Mouse (Mus musculus): ENCODE results near the gene Trir. TPM values are rescaled to one million over a fixed set of nuclear protein-coding genes. Genes with fewer than 3 reads are reported as not detected.

The Trir gene
- 107 and 118 TPM in 2 replicates for polyA plus RNA-seq (2015; fragmentation: Nextera tagmentation; extraction: Ambion mirVana)

- no peaks in the 10 kb centered on the region for H3K9me3 ChIP-seq
- H3K4me2 ChIP-seq, result peak within 1 kb of the TSS; percentile 90
- peak within 1 kb of the TSS; percentile 95 for H3K4me3 ChIP-seq
- H3K4me1 ChIP-seq, result peaks cover 37% of the 10 kb centered on the region
- under 1% methylated on average over 71 of the region's 75 CpGs for WGBS
- peak within 1 kb of the TSS; percentile 91 for H3K27ac ChIP-seq
- H3K9ac ChIP-seq, result peak within 1 kb of the TSS; percentile 99
- no peaks in the 10 kb centered on the region for H3K27me3 ChIP-seq
- ATAC-seq (ENCODE audit: borderline replicate concordance, extremely low read depth, low FRiP score, low TSS enrichment), result peak; percentile 85
- H3K36me3 ChIP-seq, result peaks cover 46% of the 10 kb centered on the region
Measured at GRCm38 (mm10) chr8:85026670-85027515, at the start of gene Trir. Gene Trir (plus strand): TSS chr8:85026823.

GRCm38 (mm10) chr8:84977435-84978247, 49.0 kb upstream of the Trir start:
- Histone ChIP-seq H3K4me3 (peak overlapping the region; percentile 61), H3K27ac (peak overlapping the region; percentile 93), H3K9me3 (no peaks in the 10 kb centered on the region), H3K4me2 (peak overlapping the region; percentile 99), H3K36me3 (peaks cover 17% of the 10 kb centered on the region), H3K4me1 (peaks cover 77% of the 10 kb centered on the region), H3K27me3 (no peaks in the 10 kb centered on the region), H3K9ac (peak overlapping the region; percentile 81)
- under 1% methylated on average over 68 of the region's 70 CpGs for WGBS
- no peak for ATAC-seq (ENCODE audit: borderline replicate concordance, extremely low read depth, low FRiP score, low TSS enrichment)

- no peaks in the 10 kb centered on the region for H3K27me3 ChIP-seq
- H3K4me3 ChIP-seq, result peak within 1 kb of the TSS; percentile 61
- peak within 1 kb of the TSS; percentile 93 for H3K27ac ChIP-seq
- no peaks in the 10 kb centered on the region for H3K9me3 ChIP-seq
- H3K4me2 ChIP-seq, result peak within 1 kb of the TSS; percentile 99
- peaks cover 9% of the 10 kb centered on the region for H3K36me3 ChIP-seq
- ATAC-seq (ENCODE audit: borderline replicate concordance, extremely low read depth, low FRiP score, low TSS enrichment), result peak; percentile 63
- H3K4me1 ChIP-seq, result peaks cover 79% of the 10 kb centered on the region
- peak within 1 kb of the TSS; percentile 81 for H3K9ac ChIP-seq
- WGBS, result under 1% methylated on average over 63 of the region's 63 CpGs
Measured at GRCm38 (mm10) chr8:84978248-84978940, 48.2 kb upstream of the Trir start, which contains the start of gene Junb. Gene Junb (minus strand): TSS chr8:84978718.

GRCm38 (mm10) chr8:84979599-84980421, 46.8 kb upstream of the Trir start:
- peaks cover 3% of the 10 kb centered on the region; the same call in 1 of the 2 replicates for H3K36me3 ChIP-seq
- peak overlapping the region; percentile 99 for H3K4me2 ChIP-seq
- peak overlapping the region; percentile 41 for H3K4me3 ChIP-seq
- H3K4me1 ChIP-seq, result peaks cover 86% of the 10 kb centered on the region
- ATAC-seq (ENCODE audit: borderline replicate concordance, extremely low read depth, low FRiP score, low TSS enrichment), result peak; percentile 46
- no peaks in the 10 kb centered on the region for H3K27me3 ChIP-seq
- 2% methylated on average over 41 of the region's 42 CpGs for WGBS
- H3K9me3 ChIP-seq, result no peaks in the 10 kb centered on the region
- H3K27ac ChIP-seq, result peak overlapping the region; percentile 93
- H3K9ac ChIP-seq, result peak overlapping the region; percentile 39

- 21% methylated on average over 11 of the region's 11 CpGs for WGBS
Measured at GRCm38 (mm10) chr8:84980622-84981358, 45.8 kb upstream of the Trir start.

GRCm38 (mm10) chr8:84981644-84982498, 44.8 kb upstream of the Trir start:
- Histone ChIP-seq H3K4me2 (no peak overlapping the region; the same call in 1 of the 2 replicates), H3K4me1 (peaks cover 87% of the 10 kb centered on the region), H3K27me3 (0 out of 2 replicates have a peak, but pooled peaks cover 2% of the 10 kb centered on the region), H3K4me3 (no peak overlapping the region), H3K9ac (no peak overlapping the region), H3K9me3 (no peaks in the 10 kb centered on the region), H3K27ac (peak overlapping the region; percentile 93), H3K36me3 (no peaks in the 10 kb centered on the region)
- ATAC-seq (ENCODE audit: borderline replicate concordance, extremely low read depth, low FRiP score, low TSS enrichment), result no peak
- 66% methylated on average over 15 of the region's 15 CpGs for WGBS

More at GRCm38 (mm10) chr8:84980622-84981358, 45.8 kb upstream of the Trir start:
- Histone ChIP-seq H3K27ac (peak overlapping the region; percentile 93), H3K4me2 (peak overlapping the region; percentile 99), H3K27me3 (no peaks in the 10 kb centered on the region), H3K9me3 (no peaks in the 10 kb centered on the region), H3K4me3 (peak overlapping the region; percentile 41), H3K4me1 (peaks cover 87% of the 10 kb centered on the region), H3K9ac (peak overlapping the region; percentile 36), H3K36me3 (no peaks in the 10 kb centered on the region)
- no peak for ATAC-seq (ENCODE audit: borderline replicate concordance, extremely low read depth, low FRiP score, low TSS enrichment)

GRCm38 (mm10) chr8:84982499-84983011, 44.1 kb upstream of the Trir start:
- H3K4me1 ChIP-seq, result peaks cover 80% of the 10 kb centered on the region
- H3K27me3 ChIP-seq, result 0 out of 2 replicates have a peak, but pooled peaks cover 3% of the 10 kb centered on the region
- H3K9me3 ChIP-seq, result no peaks in the 10 kb centered on the region
- no peak for ATAC-seq (ENCODE audit: borderline replicate concordance, extremely low read depth, low FRiP score, low TSS enrichment)
- WGBS, result 53% methylated on average over 3 of the region's 3 CpGs
- no peak overlapping the region for H3K9ac ChIP-seq
- H3K4me3 ChIP-seq, result no peak overlapping the region
- peak overlapping the region; percentile 93 for H3K27ac ChIP-seq
- no peak overlapping the region for H3K4me2 ChIP-seq
- no peaks in the 10 kb centered on the region for H3K36me3 ChIP-seq

GRCm38 (mm10) chr8:84984294-84985048, 42.2 kb upstream of the Trir start:
- no peaks in the 10 kb centered on the region for H3K9me3 ChIP-seq
- peaks cover 70% of the 10 kb centered on the region for H3K4me1 ChIP-seq
- peaks cover 3% of the 10 kb centered on the region; the same call in 1 of the 2 replicates for H3K27me3 ChIP-seq
- H3K4me3 ChIP-seq, result peak overlapping the region; percentile 49
- ATAC-seq (ENCODE audit: borderline replicate concordance, extremely low read depth, low FRiP score, low TSS enrichment), result peak; percentile 6; the same call in 1 of the 2 replicates
- peak overlapping the region; percentile 99 for H3K4me2 ChIP-seq
- no peaks in the 10 kb centered on the region for H3K36me3 ChIP-seq
- WGBS, result 5% methylated on average over 16 of the region's 16 CpGs
- peak overlapping the region; percentile 52 for H3K9ac ChIP-seq
- peak overlapping the region; percentile 87 for H3K27ac ChIP-seq
